Mouse (Mus musculus): Measurements from ENCODE around the gene Xpo6. TPM values are rescaled to one million over a fixed set of nuclear protein-coding genes. Genes with fewer than 3 reads are reported as not detected.

The Xpo6 gene
- polyA plus RNA-seq, 1 experiment from 2014 or later, result 60.8 TPM

- ATAC-seq (replicated peaks; ENCODE audit: insufficient number of reproducible peaks, low FRiP score, low TSS enrichment, low read depth) (no peak), DNase-seq (ENCODE audit: low spot score) (no peak)
- H3K4me3 ChIP-seq (ENCODE audit: low read depth, low read length), result no peak overlapping the region
- no peaks in the 10 kb centered on the region for H3K36me3 ChIP-seq (replicated peaks; ENCODE audit: control insufficient read depth, insufficient read depth, low read depth, low read length)
- no peaks in the 10 kb centered on the region for H3K9me3 ChIP-seq (replicated peaks; ENCODE audit: control insufficient read depth, low read length)
- H3K27me3 ChIP-seq (ENCODE audit: control insufficient read depth, insufficient read depth, low read length), result peaks cover 42% of the 10 kb centered on the region
- no peak overlapping the region for H3K4me2 ChIP-seq (ENCODE audit: low read depth, low read length)
- H3K4me1 ChIP-seq (ENCODE audit: control insufficient read depth, insufficient read depth, low read length), result peaks cover 6% of the 10 kb centered on the region; the same call in 1 of the 2 replicates
- H3K27ac ChIP-seq (replicated peaks; ENCODE audit: low read depth, low read length), result no peak overlapping the region
- whole genome bisulfite sequencing, result 93% methylated on average over 9 of the region's 9 CpGs
- H3K9ac ChIP-seq (replicated peaks; ENCODE audit: low read length), result no peak overlapping the region
These were observed 115.1 kb downstream of the Xpo6 start for GRCm38 (mm10) chr7:126085154-126085553.

GRCm38 (mm10) chr7:126083980-126084348 lies 116.3 kb downstream of the Xpo6 start:
- Histone ChIP-seq H3K9me3 (replicated peaks; ENCODE audit: control insufficient read depth, low read length) (no peaks in the 10 kb centered on the region), H3K36me3 (replicated peaks; ENCODE audit: control insufficient read depth, insufficient read depth, low read depth, low read length) (no peaks in the 10 kb centered on the region), H3K4me1 (ENCODE audit: control insufficient read depth, insufficient read depth, low read length) (peaks cover 6% of the 10 kb centered on the region; the same call in 1 of the 2 replicates), H3K4me3 (ENCODE audit: low read depth, low read length) (no peak overlapping the region), H3K27me3 (ENCODE audit: control insufficient read depth, insufficient read depth, low read length) (peaks cover 45% of the 10 kb centered on the region), H3K4me2 (ENCODE audit: low read depth, low read length) (no peak overlapping the region), H3K27ac (replicated peaks; ENCODE audit: low read depth, low read length) (no peak overlapping the region), H3K9ac (replicated peaks; ENCODE audit: low read length) (no peak overlapping the region)
- 9% methylated on average over 4 of the region's 4 CpGs for WGBS
- no peak for DNase-seq (ENCODE audit: low spot score)
- ATAC-seq (replicated peaks; ENCODE audit: insufficient number of reproducible peaks, low FRiP score, low TSS enrichment, low read depth), result no peak

- no peak for ATAC-seq (replicated peaks; ENCODE audit: insufficient number of reproducible peaks, low FRiP score, low TSS enrichment, low read depth)
- no peak for DNase-seq (ENCODE audit: low spot score)
- H3K9ac ChIP-seq (replicated peaks; ENCODE audit: low read length), result no peak overlapping the region
- H3K4me3 ChIP-seq (ENCODE audit: low read depth, low read length), result no peak overlapping the region
- H3K27ac ChIP-seq (replicated peaks; ENCODE audit: low read depth, low read length), result no peak overlapping the region
- peaks cover 45% of the 10 kb centered on the region for H3K27me3 ChIP-seq (ENCODE audit: control insufficient read depth, insufficient read depth, low read length)
- H3K9me3 ChIP-seq (replicated peaks; ENCODE audit: control insufficient read depth, low read length), result no peaks in the 10 kb centered on the region
- 23% methylated on average over 9 of the region's 9 CpGs for WGBS
- H3K36me3 ChIP-seq (replicated peaks; ENCODE audit: control insufficient read depth, insufficient read depth, low read depth, low read length), result no peaks in the 10 kb centered on the region
- peaks cover 6% of the 10 kb centered on the region; the same call in 1 of the 2 replicates for H3K4me1 ChIP-seq (ENCODE audit: control insufficient read depth, insufficient read depth, low read length)
- H3K4me2 ChIP-seq (ENCODE audit: low read depth, low read length), result no peak overlapping the region
These were observed 116.8 kb downstream of the Xpo6 start for GRCm38 (mm10) chr7:126083341-126083979.

- no peaks in the 10 kb centered on the region for H3K9me3 ChIP-seq (replicated peaks; ENCODE audit: control insufficient read depth, low read length)
- DNase-seq (ENCODE audit: low spot score) (no peak), ATAC-seq (replicated peaks; ENCODE audit: insufficient number of reproducible peaks, low FRiP score, low TSS enrichment, low read depth) (no peak)
- peaks cover 6% of the 10 kb centered on the region; the same call in 1 of the 2 replicates for H3K4me1 ChIP-seq (ENCODE audit: control insufficient read depth, insufficient read depth, low read length)
- H3K27me3 ChIP-seq (ENCODE audit: control insufficient read depth, insufficient read depth, low read length), result peaks cover 45% of the 10 kb centered on the region
- no peaks in the 10 kb centered on the region for H3K36me3 ChIP-seq (replicated peaks; ENCODE audit: control insufficient read depth, insufficient read depth, low read depth, low read length)
- H3K4me2 ChIP-seq (ENCODE audit: low read depth, low read length), result peak within 1 kb of the TSS; percentile 99
- under 1% methylated on average over 48 of the region's 49 CpGs for WGBS
- peak within 1 kb of the TSS; percentile 58 for H3K4me3 ChIP-seq (ENCODE audit: low read depth, low read length)
- H3K27ac ChIP-seq (replicated peaks; ENCODE audit: low read depth, low read length), result no peak within 1 kb of the TSS
- H3K9ac ChIP-seq (replicated peaks; ENCODE audit: low read length), result peak within 1 kb of the TSS; percentile 50
These were observed 118.0 kb downstream of the Xpo6 start, which contains the start of gene Gsg1l for GRCm38 (mm10) chr7:126082286-126082741. Gene Gsg1l, minus strand, starts transcription at chr7:126082411.

GRCm38 (mm10) chr7:126081727-126082285 lies 118.5 kb downstream of the Xpo6 start:
- peaks cover 45% of the 10 kb centered on the region for H3K27me3 ChIP-seq (ENCODE audit: control insufficient read depth, insufficient read depth, low read length)
- H3K27ac ChIP-seq (replicated peaks; ENCODE audit: low read depth, low read length), result no peak overlapping the region
- peaks cover 6% of the 10 kb centered on the region; the same call in 1 of the 2 replicates for H3K4me1 ChIP-seq (ENCODE audit: control insufficient read depth, insufficient read depth, low read length)
- H3K36me3 ChIP-seq (replicated peaks; ENCODE audit: control insufficient read depth, insufficient read depth, low read depth, low read length), result no peaks in the 10 kb centered on the region
- peak overlapping the region; percentile 99 for H3K4me2 ChIP-seq (ENCODE audit: low read depth, low read length)
- no peak for ATAC-seq (replicated peaks; ENCODE audit: insufficient number of reproducible peaks, low FRiP score, low TSS enrichment, low read depth)
- peak overlapping the region; percentile 58 for H3K4me3 ChIP-seq (ENCODE audit: low read depth, low read length)
- no peak for DNase-seq (ENCODE audit: low spot score)
- WGBS, result under 1% methylated on average over 67 of the region's 80 CpGs
- H3K9ac ChIP-seq (replicated peaks; ENCODE audit: low read length), result peak overlapping the region; percentile 50
- no peaks in the 10 kb centered on the region for H3K9me3 ChIP-seq (replicated peaks; ENCODE audit: control insufficient read depth, low read length)

- Histone ChIP-seq H3K9me3 (replicated peaks; ENCODE audit: control insufficient read depth, low read length) (no peaks in the 10 kb centered on the region), H3K27ac (replicated peaks; ENCODE audit: low read depth, low read length) (no peak overlapping the region), H3K4me3 (ENCODE audit: low read depth, low read length) (peak overlapping the region; percentile 58), H3K4me1 (ENCODE audit: control insufficient read depth, insufficient read depth, low read length) (peaks cover 6% of the 10 kb centered on the region; the same call in 1 of the 2 replicates), H3K4me2 (ENCODE audit: low read depth, low read length) (peak overlapping the region; percentile 99), H3K9ac (replicated peaks; ENCODE audit: low read length) (peak overlapping the region; percentile 50; the same call in 1 of the 2 replicates), H3K27me3 (ENCODE audit: control insufficient read depth, insufficient read depth, low read length) (peaks cover 45% of the 10 kb centered on the region), H3K36me3 (replicated peaks; ENCODE audit: control insufficient read depth, insufficient read depth, low read depth, low read length) (no peaks in the 10 kb centered on the region)
- WGBS, result 14% methylated on average over 16 of the region's 16 CpGs
- ATAC-seq (replicated peaks; ENCODE audit: insufficient number of reproducible peaks, low FRiP score, low TSS enrichment, low read depth), result no peak
- DNase-seq (ENCODE audit: low spot score), result no peak
These were observed 119.2 kb downstream of the Xpo6 start for GRCm38 (mm10) chr7:126080949-126081654.

GRCm38 (mm10) chr7:126076935-126077334 lies 123.4 kb downstream of the Xpo6 start:
- no peak for DNase-seq (ENCODE audit: low spot score)
- Histone ChIP-seq H3K36me3 (replicated peaks; ENCODE audit: control insufficient read depth, insufficient read depth, low read depth, low read length) (no peaks in the 10 kb centered on the region), H3K4me2 (ENCODE audit: low read depth, low read length) (no peak overlapping the region), H3K4me1 (ENCODE audit: control insufficient read depth, insufficient read depth, low read length) (0 out of 2 replicates have a peak, but pooled peaks cover 2% of the 10 kb centered on the region), H3K4me3 (ENCODE audit: low read depth, low read length) (no peak overlapping the region), H3K9me3 (replicated peaks; ENCODE audit: control insufficient read depth, low read length) (no peaks in the 10 kb centered on the region), H3K27me3 (ENCODE audit: control insufficient read depth, insufficient read depth, low read length) (peaks cover 21% of the 10 kb centered on the region), H3K9ac (replicated peaks; ENCODE audit: low read length) (no peak overlapping the region), H3K27ac (replicated peaks; ENCODE audit: low read depth, low read length) (no peak overlapping the region)
- 95% methylated on average over 1 of the region's 1 CpGs for WGBS
- no peak for ATAC-seq (replicated peaks; ENCODE audit: insufficient number of reproducible peaks, low FRiP score, low TSS enrichment, low read depth)
